Mouse (Mus musculus) embryonic facial prominence, embryonic 11.5 days (tissue): Measurements from ENCODE around the gene Cd59b. TPM values are rescaled to one million over a fixed set of nuclear protein-coding genes. Genes with fewer than 3 reads are reported as not detected.

ENCODE experiments used
- ATAC-seq: fragments of 200-750 bp; cut with Nextera tagmentation; replicated peaks from 2 replicates; pipeline ENCODE4 v1.8.0; 2017; ENCODE audit warnings: low read depth; ENCODE audit not compliant: insufficient number of reproducible peaks, low FRiP score, low TSS enrichment
- DNase-seq: peaks from one replicate; pipeline ENCODE4 v3.0.0-alpha.2; 2015; ENCODE audit warnings: low spot score
- H3K27ac ChIP-seq: fragments of 300-500 bp; sonication (generic); replicated peaks from 2 replicates; pipeline ENCODE4 v1.5.1; 2014; ENCODE audit warnings: mild to moderate bottlenecking, low read depth, low read length, control low read depth
- H3K27me3 ChIP-seq: fragments of 300-500 bp; sonication (generic); 2 replicates; pipeline ENCODE4 v1.6.1; 2014; ENCODE audit warnings: mild to moderate bottlenecking, low read length, moderate library complexity, mixed read lengths; ENCODE audit not compliant: control insufficient read depth, insufficient read depth
- H3K36me3 ChIP-seq: fragments of 300-500 bp; sonication (generic); replicated peaks from 2 replicates; pipeline ENCODE4 v1.6.1; 2014; ENCODE audit warnings: low read depth, mild to moderate bottlenecking, low read length, moderate library complexity, mixed read lengths; ENCODE audit not compliant: control insufficient read depth, insufficient read depth
- H3K4me1 ChIP-seq: fragments of 300-500 bp; sonication (generic); 2 replicates; pipeline ENCODE4 v1.6.1; 2014; ENCODE audit warnings: low read length, mixed read lengths; ENCODE audit not compliant: control insufficient read depth, insufficient read depth
- H3K4me2 ChIP-seq: fragments of 300-500 bp; sonication (generic); 2 replicates; pipeline ENCODE4 v1.6.1; 2014; ENCODE audit warnings: low read depth, mild to moderate bottlenecking, control low read depth, low read length, moderate library complexity
- H3K4me3 ChIP-seq: fragments of 300-500 bp; sonication (generic); 2 replicates; pipeline ENCODE4 v1.5.1; 2014; ENCODE audit warnings: low read depth, low read length, control low read depth
- H3K9ac ChIP-seq: fragments of 300-500 bp; sonication (generic); replicated peaks from 2 replicates; pipeline ENCODE4 v1.6.1; 2014; ENCODE audit warnings: mild to moderate bottlenecking, control low read depth, low read length
- H3K9me3 ChIP-seq: fragments of 300-500 bp; sonication (generic); replicated peaks from 2 replicates; pipeline ENCODE4 v1.6.1; 2016; ENCODE audit warnings: mild to moderate bottlenecking, low read length, inconsistent platforms, mixed read lengths; ENCODE audit not compliant: control insufficient read depth
- WGBS: fragments of 180-500 bp; shearing (Covaris S2); extraction: QIAGEN DNeasy Blood & Tissue Kit; methylation state at CpG from one replicate; pipeline ENCODE4 v1.1.7; 2014; 5-methylcytosine and 5-hydroxymethylcytosine counted together
- polyA plus RNA-seq: library from polyadenylated mRNA; unstranded; fragments of >200 nt; fragmentation: Nextera tagmentation; extraction: Ambion mirVana; gene quantifications from 2 replicates; pipeline ENCODE4 v1.2.1, GENCODE M21; 2014

Cd59b gene
- polyA plus RNA-seq, 1 experiment from 2014 or later, result 3.7 TPM

DNA sequence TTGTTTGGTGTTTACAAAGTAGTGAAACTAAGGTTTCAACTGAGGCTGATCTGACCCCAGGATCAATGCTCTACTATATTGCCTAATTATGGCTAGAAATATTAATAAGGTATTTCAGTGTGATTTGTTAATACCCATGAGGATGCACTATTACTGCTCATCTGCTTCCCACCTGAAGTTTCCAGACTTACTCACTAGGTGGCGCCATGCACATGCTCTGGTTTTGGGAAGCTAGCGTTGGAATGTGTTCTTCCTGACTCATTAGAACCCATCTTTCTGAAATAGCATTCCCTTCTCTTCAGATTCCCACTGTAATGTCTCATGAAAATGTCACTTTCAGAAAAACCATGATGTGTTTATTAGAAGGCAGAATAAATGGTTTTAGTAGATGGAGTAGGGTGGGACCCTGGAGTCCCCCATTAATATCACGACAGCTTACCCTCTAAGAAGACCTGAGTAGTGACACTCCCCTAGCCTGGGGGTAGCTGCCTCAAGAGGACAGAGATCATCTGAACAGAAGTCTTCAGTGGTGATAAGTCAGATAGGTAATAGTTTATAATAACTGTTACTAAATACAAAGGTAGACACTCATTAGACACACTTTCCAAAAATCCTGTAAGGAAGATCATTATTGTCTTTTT lies 34.7 kb upstream of the Cd59b start:
- WGBS, result 34% methylated on average over 3 of the region's 3 CpGs
- ATAC-seq (no peak), DNase-seq (peak; percentile 81)
- Histone ChIP-seq H3K4me2 (no peak overlapping the region), H3K4me3 (no peak overlapping the region), H3K9me3 (no peaks in the 10 kb centered on the region), H3K4me1 (no peaks in the 10 kb centered on the region), H3K27me3 (no peaks in the 10 kb centered on the region), H3K36me3 (peaks cover 5% of the 10 kb centered on the region), H3K27ac (no peak overlapping the region), H3K9ac (no peak overlapping the region)

- Histone ChIP-seq H3K27ac (no peak overlapping the region), H3K27me3 (no peaks in the 10 kb centered on the region), H3K9ac (no peak overlapping the region), H3K9me3 (no peaks in the 10 kb centered on the region), H3K4me3 (no peak overlapping the region), H3K4me1 (no peaks in the 10 kb centered on the region), H3K36me3 (peaks cover 5% of the 10 kb centered on the region), H3K4me2 (no peak overlapping the region)
- 91% methylated on average over 6 of the region's 6 CpGs for WGBS
- no peak for DNase-seq
- no peak for ATAC-seq
Measured at GRCm38 (mm10) chr2:104035595-104035994, 34.1 kb upstream of the Cd59b start.

GRCm38 (mm10) chr2:104036316-104036715 lies 33.3 kb upstream of the Cd59b start:
- H3K4me3 ChIP-seq, result no peak overlapping the region

DNA sequence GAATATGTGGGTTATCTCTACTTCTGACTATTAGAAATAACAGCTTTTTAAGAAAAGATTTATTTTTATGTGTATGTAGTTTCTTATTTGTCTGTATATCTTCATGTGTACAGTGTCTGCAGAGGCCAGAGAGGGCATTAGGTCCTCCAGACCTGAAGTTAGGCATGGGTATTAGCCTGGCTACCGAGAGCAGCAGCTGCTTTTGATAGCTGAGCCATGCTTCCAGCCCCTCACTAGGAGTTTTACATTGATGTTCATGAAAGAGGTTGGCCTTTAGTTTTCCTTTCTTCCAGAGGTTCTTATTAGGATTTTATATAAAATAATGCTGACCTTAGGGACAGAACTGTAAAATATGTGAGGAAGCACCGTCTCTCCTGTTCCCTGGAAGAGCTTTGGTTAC lies 31.4 kb upstream of the Cd59b start:
- DNase-seq, result no peak
- no peaks in the 10 kb centered on the region for H3K27me3 ChIP-seq
- H3K4me1 ChIP-seq, result no peaks in the 10 kb centered on the region
- no peaks in the 10 kb centered on the region for H3K9me3 ChIP-seq
- H3K9ac ChIP-seq, result no peak overlapping the region
- no peak for ATAC-seq
- no peak overlapping the region for H3K4me2 ChIP-seq
- H3K27ac ChIP-seq, result no peak overlapping the region
- no peak overlapping the region for H3K4me3 ChIP-seq
- 74% methylated on average over 2 of the region's 2 CpGs for WGBS
- peaks cover 5% of the 10 kb centered on the region for H3K36me3 ChIP-seq

More at GRCm38 (mm10) chr2:104036316-104036715, 33.3 kb upstream of the Cd59b start:
- H3K4me2 ChIP-seq, result no peak overlapping the region
- peaks cover 5% of the 10 kb centered on the region for H3K36me3 ChIP-seq
- no peak overlapping the region for H3K27ac ChIP-seq
- no peaks in the 10 kb centered on the region for H3K9me3 ChIP-seq
- H3K9ac ChIP-seq, result no peak overlapping the region
- no peaks in the 10 kb centered on the region for H3K4me1 ChIP-seq
- ATAC-seq, result no peak
- DNase-seq, result no peak
- WGBS, result 85% methylated on average over 3 of the region's 3 CpGs
- no peaks in the 10 kb centered on the region for H3K27me3 ChIP-seq

DNA sequence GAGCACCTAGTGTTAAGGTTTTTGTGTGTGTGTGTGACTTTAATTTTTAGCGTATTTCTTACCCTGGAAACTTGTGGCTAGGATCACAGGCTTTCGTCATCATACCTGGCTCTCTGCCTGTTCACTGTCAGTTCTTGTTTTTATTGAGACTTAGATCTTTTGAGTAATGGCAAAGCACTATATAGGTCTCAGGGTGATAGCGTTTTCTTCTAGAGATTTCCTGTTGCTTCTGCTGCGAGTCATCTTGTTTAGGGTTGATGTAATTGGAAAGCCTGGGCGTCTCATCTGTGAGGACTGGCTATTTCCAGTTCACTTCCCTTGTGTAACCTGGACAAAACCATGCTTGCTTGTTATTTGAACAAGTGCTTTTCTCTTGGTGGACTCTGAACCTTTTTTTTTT lies 28.0 kb upstream of the Cd59b start:
- no peak for ATAC-seq

DNA sequence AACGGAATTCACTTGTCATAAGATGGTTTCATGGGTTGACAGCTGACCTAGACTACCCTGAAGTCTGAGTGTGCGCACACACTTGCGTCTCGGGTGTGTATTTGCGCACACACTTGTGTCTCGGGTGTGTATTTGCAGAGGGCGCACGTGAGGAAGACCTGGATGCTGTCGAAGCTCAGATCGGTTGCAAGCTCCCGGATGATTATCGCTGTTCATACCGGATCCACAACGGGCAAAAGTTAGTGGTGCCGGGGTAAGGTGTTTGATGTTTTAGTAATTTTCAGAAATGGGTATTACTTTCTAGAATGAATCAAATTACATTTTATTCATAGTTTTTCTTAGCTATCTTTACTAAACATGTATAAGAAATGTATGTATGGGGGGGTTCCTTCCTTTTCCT lies 26.9 kb upstream of the Cd59b start:
- Histone ChIP-seq H3K9ac (no peak overlapping the region), H3K9me3 (no peaks in the 10 kb centered on the region), H3K27ac (no peak overlapping the region), H3K4me2 (no peak overlapping the region), H3K27me3 (no peaks in the 10 kb centered on the region), H3K4me1 (no peaks in the 10 kb centered on the region), H3K36me3 (no peaks in the 10 kb centered on the region; the same call in 1 of the 2 replicates), H3K4me3 (no peak overlapping the region)
- WGBS, result 94% methylated on average over 15 of the region's 15 CpGs
- DNase-seq, result no peak
- ATAC-seq, result no peak

More for the DNA sequence above, 28.0 kb upstream of the Cd59b start:
- WGBS, result 78% methylated on average over 5 of the region's 5 CpGs
- no peaks in the 10 kb centered on the region for H3K4me1 ChIP-seq
- H3K4me2 ChIP-seq, result no peak overlapping the region
- H3K27ac ChIP-seq, result no peak overlapping the region
- H3K4me3 ChIP-seq, result no peak overlapping the region
- H3K36me3 ChIP-seq, result peaks cover 2% of the 10 kb centered on the region; the same call in 1 of the 2 replicates
- H3K9ac ChIP-seq, result no peak overlapping the region
- no peaks in the 10 kb centered on the region for H3K27me3 ChIP-seq
- DNase-seq, result no peak
- no peaks in the 10 kb centered on the region for H3K9me3 ChIP-seq

DNA sequence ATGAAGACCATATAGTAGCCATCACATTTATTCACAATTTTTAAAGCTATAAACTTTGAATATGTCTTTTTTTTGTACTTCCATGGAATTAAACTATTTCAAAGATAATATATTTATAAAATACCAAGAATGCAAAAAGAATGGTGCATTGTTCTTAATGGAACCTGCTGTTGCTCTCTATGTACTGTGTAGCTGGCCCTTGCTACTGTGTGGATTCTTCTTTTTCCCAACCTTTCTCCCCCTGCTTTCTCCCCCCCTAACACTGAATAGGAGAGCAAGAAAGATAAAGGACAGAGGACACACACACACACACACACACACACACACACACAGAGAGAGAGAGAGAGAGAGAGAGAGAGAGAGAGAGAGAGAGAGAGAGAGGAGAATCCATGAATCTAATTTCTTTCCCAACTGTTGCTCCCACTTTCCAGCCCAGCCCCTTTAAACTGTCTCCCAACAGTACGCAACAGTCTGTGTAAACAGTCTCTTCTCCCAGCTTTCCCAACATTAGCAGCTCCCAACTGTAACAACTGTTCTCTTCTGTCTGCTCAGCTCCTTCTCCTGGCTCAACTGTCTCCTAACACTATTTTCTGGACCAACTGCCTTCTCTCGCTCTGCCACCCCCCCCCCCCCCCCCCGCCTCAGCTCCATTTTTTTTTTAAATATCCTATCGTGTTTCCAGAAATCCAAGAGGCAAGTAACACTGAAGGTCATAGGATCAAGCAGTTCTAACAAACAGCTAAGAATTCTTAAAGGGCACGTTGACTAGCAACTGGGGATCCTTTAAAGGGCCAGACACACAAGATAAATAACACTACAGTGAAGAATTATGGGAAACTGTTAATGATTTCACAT lies 25.8 kb upstream of the Cd59b start:
- Histone ChIP-seq H3K27ac (no peak overlapping the region), H3K27me3 (no peaks in the 10 kb centered on the region)
- WGBS, result 34% methylated on average over 5 of the region's 5 CpGs

DNA sequence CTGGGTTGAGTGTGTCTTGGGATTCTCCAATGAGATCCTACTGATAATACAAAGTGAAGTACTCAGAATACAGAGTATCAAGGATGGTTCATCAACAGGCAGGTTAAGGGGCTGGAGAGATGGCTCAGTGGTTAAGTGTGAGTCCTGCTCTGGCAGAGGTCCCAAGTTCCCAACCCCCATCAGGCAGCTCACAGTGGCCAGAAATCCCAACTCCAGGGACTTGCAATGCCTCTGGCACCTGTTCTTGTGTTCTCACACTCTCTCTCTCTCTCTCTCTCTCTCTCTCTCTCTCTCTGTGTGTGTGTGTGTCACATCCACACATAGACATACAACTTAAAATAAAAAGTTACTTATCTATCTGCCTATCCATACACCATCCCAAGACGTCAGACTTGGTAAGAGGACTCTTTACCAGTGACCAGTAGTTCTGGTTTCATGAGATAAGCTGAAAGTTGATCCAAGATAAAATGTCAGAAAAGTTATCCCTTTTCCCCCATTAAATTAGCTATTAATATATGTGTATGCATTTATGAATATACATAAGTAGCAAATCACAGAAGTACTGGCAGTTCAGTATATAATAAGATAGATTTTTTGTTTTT lies 25.1 kb upstream of the Cd59b start:
- Histone ChIP-seq H3K9me3 (no peaks in the 10 kb centered on the region), H3K27me3 (no peaks in the 10 kb centered on the region), H3K4me1 (no peaks in the 10 kb centered on the region), H3K4me3 (no peak overlapping the region), H3K4me2 (no peak overlapping the region), H3K27ac (no peak overlapping the region), H3K9ac (no peak overlapping the region), H3K36me3 (no peaks in the 10 kb centered on the region; the same call in 1 of the 2 replicates)
- ATAC-seq (no peak), DNase-seq (no peak)
- 85% methylated on average over 1 of the region's 1 CpGs for WGBS

More for the DNA sequence above, 25.8 kb upstream of the Cd59b start:
- no peak overlapping the region for H3K4me3 ChIP-seq
- no peak for ATAC-seq
- H3K9ac ChIP-seq, result no peak overlapping the region
- H3K36me3 ChIP-seq, result no peaks in the 10 kb centered on the region; the same call in 1 of the 2 replicates
- H3K4me1 ChIP-seq, result no peaks in the 10 kb centered on the region
- H3K4me2 ChIP-seq, result no peak overlapping the region
- peak; percentile 15 for DNase-seq
- H3K9me3 ChIP-seq, result no peaks in the 10 kb centered on the region
